ENCODE assay signal across 26 mouse cellular contexts in genomic region chr19:29140933-29141332, GRCm38 (mm10). TPM values are rescaled to one million over a fixed set of nuclear protein-coding genes. Genes with fewer than 3 reads are reported as not detected.
DNase-seq lines count a peak whose midpoint lies in the region; ATAC-seq and TF ChIP-seq lines count a peak whose summit lies in the region.
"Had no signal": no experiment of that assay in that cellular context is flagged by ENCODE, and none has a peak within 500 bp of the region (broad histone marks: within the 10 kb centered on the region; RNA-seq: fewer than 3 reads in every experiment).

No protein-coding gene starts in this region.

- peaks cover 11% of the 10 kb centered on the region for H3K4me1 ChIP-seq in liver, embryonic 11.5 days (replicated peaks; ENCODE audit: control insufficient read depth, insufficient read depth, low read length)
- peaks cover 3% of the 10 kb centered on the region; the same call in 1 of the 2 replicates for H3K4me1 ChIP-seq in liver, postnatal 0 days (ENCODE audit: insufficient read depth)
- no peaks in the 10 kb centered on the region for H3K4me1 ChIP-seq in limb, embryonic 10.5 days
- H3K4me1 ChIP-seq: forebrain, embryonic 10.5 days; hindbrain, embryonic 15.5 days; limb, embryonic 12.5 days; midbrain, embryonic 10.5 days; neural tube, embryonic 15.5 days had no signal

- 84% methylated on average over 16 of the region's 16 CpGs for WGBS in liver, embryonic 11.5 days
- WGBS in liver, postnatal 0 days (ENCODE audit: insufficient replicate concordance), result 63% methylated on average over 16 of the region's 16 CpGs
- WGBS in limb, embryonic 10.5 days, result 96% methylated on average over 16 of the region's 16 CpGs

- H3K27ac ChIP-seq in liver, embryonic 11.5 days (ENCODE audit: low read depth, low read length), result peak overlapping the region; percentile 14; the same call in 1 of the 2 replicates
- no peak overlapping the region for H3K27ac ChIP-seq in liver, postnatal 0 days (ENCODE audit: low read depth)
- no peak overlapping the region for H3K27ac ChIP-seq in limb, embryonic 10.5 days
- H3K27ac ChIP-seq: embryonic facial prominence, embryonic 15.5 days; forebrain, embryonic 10.5 days; heart, embryonic 13.5 days; hindbrain, embryonic 15.5 days; limb, embryonic 12.5 days; midbrain, embryonic 10.5 days; neural tube, embryonic 15.5 days had no signal

- no peak overlapping the region for H3K9ac ChIP-seq in liver, embryonic 11.5 days (ENCODE audit: low read depth, low read length)
- no peak overlapping the region for H3K9ac ChIP-seq in liver, postnatal 0 days (replicated peaks)
- H3K9ac ChIP-seq: embryonic facial prominence, embryonic 15.5 days; hindbrain, embryonic 15.5 days; limb, embryonic 12.5 days; neural tube, embryonic 15.5 days had no signal

- H3K4me3 ChIP-seq in liver, embryonic 11.5 days (ENCODE audit: low read depth, low read length), result no peak overlapping the region
- H3K4me3 ChIP-seq in liver, postnatal 0 days (ENCODE audit: low read depth, low read length), result no peak overlapping the region
- H3K4me3 ChIP-seq in limb, embryonic 10.5 days, result no peak overlapping the region
- H3K4me3 ChIP-seq: embryonic facial prominence, embryonic 15.5 days; forebrain, embryonic 10.5 days; heart, embryonic 13.5 days; hindbrain, embryonic 15.5 days; limb, embryonic 12.5 days; midbrain, embryonic 10.5 days; neural tube, embryonic 15.5 days had no signal

- peak; percentile 44; the same call in 1 of the 2 replicates for TF ChIP-seq EP300 in liver, postnatal 0 days (IDR thresholded peaks at IDR 0.05; ENCODE audit: low read depth)

- peak; percentile 60; the same call in 1 of the 2 replicates for ATAC-seq in liver, embryonic 11.5 days (replicated peaks; ENCODE audit: low FRiP score)
- peak; percentile 45 for ATAC-seq in erythroid progenitor cell, adult 5-6 weeks (replicated peaks; ENCODE audit: low FRiP score, poor library complexity, severe bottlenecking)
- peak; percentile 32; the same call in 1 of the 2 replicates for ATAC-seq in liver, postnatal 0 days
- ATAC-seq: forebrain, embryonic 16.5 days had no signal

- no peak overlapping the region for H3K4me2 ChIP-seq in liver, embryonic 11.5 days
- no peak overlapping the region for H3K4me2 ChIP-seq in liver, postnatal 0 days (ENCODE audit: low read depth, low read length)
- H3K4me2 ChIP-seq: embryonic facial prominence, embryonic 15.5 days; heart, embryonic 13.5 days; hindbrain, embryonic 15.5 days; limb, embryonic 12.5 days; neural tube, embryonic 15.5 days had no signal

- no peak for TF ChIP-seq CTCF in liver, postnatal 0 days (IDR thresholded peaks at IDR 0.05; ENCODE audit: low read depth)

- no peak for DNase-seq in liver, embryonic 11.5 days (ENCODE audit: low spot score)
- no peak for DNase-seq in liver
- no peak for DNase-seq in liver, postnatal 0 days
- DNase-seq in lung, postnatal 14 days, result no peak
- DNase-seq in adrenal gland, postnatal 10 days, result no peak
- DNase-seq in limb, embryonic 10.5 days (ENCODE audit: low spot score), result no peak
- DNase-seq: adrenal gland, adult 2 months; cerebellum, adult 8-10 months; gastrocnemius, postnatal 10 days; heart, postnatal 36 days; kidney, adult 2 months; kidney, postnatal 10 days; lung, adult 2 months; right cerebral cortex, postnatal 14 days; thymus, postnatal 25 days had no signal

- H3K9me3 ChIP-seq in liver, embryonic 11.5 days (ENCODE audit: control insufficient read depth, low read length), result no peaks in the 10 kb centered on the region
- no peaks in the 10 kb centered on the region for H3K9me3 ChIP-seq in liver, postnatal 0 days (ENCODE audit: low read length)
- no peaks in the 10 kb centered on the region for H3K9me3 ChIP-seq in limb, embryonic 10.5 days (replicated peaks)
- H3K9me3 ChIP-seq: embryonic facial prominence, embryonic 15.5 days; forebrain, embryonic 10.5 days; G1E; heart, embryonic 13.5 days; hindbrain, embryonic 15.5 days; limb, embryonic 12.5 days; midbrain, embryonic 10.5 days; neural tube, embryonic 15.5 days had no signal

- H3K27me3 ChIP-seq in liver, embryonic 11.5 days (replicated peaks; ENCODE audit: control insufficient read depth, insufficient read depth, low read length), result no peaks in the 10 kb centered on the region
- no peaks in the 10 kb centered on the region for H3K27me3 ChIP-seq in liver, postnatal 0 days (ENCODE audit: insufficient read depth, low read length)
- H3K27me3 ChIP-seq in limb, embryonic 10.5 days (ENCODE audit: low read depth, poor library complexity, severe bottlenecking), result no peaks in the 10 kb centered on the region
- H3K27me3 ChIP-seq: CH12.LX; embryonic facial prominence, embryonic 15.5 days; heart, embryonic 13.5 days; hindbrain, embryonic 15.5 days; limb, embryonic 12.5 days; neural tube, embryonic 15.5 days had no signal

- peaks cover 10% of the 10 kb centered on the region; the same call in 1 of the 2 replicates for H3K36me3 ChIP-seq in liver, embryonic 11.5 days (ENCODE audit: control insufficient read depth, insufficient read depth, low read length)
- H3K36me3 ChIP-seq in liver, postnatal 0 days (replicated peaks; ENCODE audit: insufficient read depth, low read length), result peaks cover 72% of the 10 kb centered on the region
- peaks cover 80% of the 10 kb centered on the region for H3K36me3 ChIP-seq in limb, embryonic 10.5 days

RNA-seq across cellular contexts. Expression of gene Rcl1, which starts 39.8 kb away (rescaled TPM):
- 114 and 120 TPM in 2 replicates for polyA plus RNA-seq in liver, embryonic 11.5 days (2014; fragmentation: Nextera tagmentation; extraction: Ambion mirVana)
- total RNA-seq in erythroid progenitor cell, adult 5-6 weeks (2015; ENCODE audit: low replicate concordance), result 7.6 and 13.8 TPM in 2 replicates
- 15.1 and 17.5 TPM in 2 replicates for total RNA-seq in erythroid progenitor cell, adult 5-6 weeks (2017; ENCODE audit: low replicate concordance)
- polyA plus RNA-seq in liver, postnatal 0 days (2015; fragmentation: Nextera tagmentation; extraction: Ambion mirVana), result 78.3 and 79.2 TPM in 2 replicates
- total RNA-seq in adrenal gland, postnatal 10 days (2021), result 10 to 100 TPM; 30.6 to 40.3 TPM
- 84.4 and 105 TPM in 2 replicates for polyA plus RNA-seq in limb, embryonic 10.5 days (2016; fragmentation: Nextera tagmentation; extraction: Ambion mirVana)
